Mouse (Mus musculus) midbrain, embryonic 10.5 days (tissue): ENCODE results near the gene Fcnb. TPM values are rescaled to one million over a fixed set of nuclear protein-coding genes. Genes with fewer than 3 reads are reported as not detected.
A peak's percentile ranks its signal among the peaks of the same experiment; 100 is the strongest.

Experiments used
- DNase-seq: peaks from one replicate; pipeline ENCODE4 v3.0.0-alpha.2; 2017; ENCODE audit warnings: low spot score
- H3K27ac ChIP-seq: fragments of 300-500 bp; sonication (generic); replicated peaks from 2 replicates; pipeline ENCODE4 v1.5.1; 2016; ENCODE audit warnings: mild to moderate bottlenecking
- H3K27me3 ChIP-seq: fragments of 300-500 bp; sonication (generic); 2 replicates; pipeline ENCODE4 v1.6.1; 2016; ENCODE audit warnings: low read depth, mild to moderate bottlenecking; ENCODE audit not compliant: poor library complexity, severe bottlenecking
- H3K36me3 ChIP-seq: fragments of 300-500 bp; sonication (generic); 2 replicates; pipeline ENCODE4 v1.6.1; 2016; ENCODE audit warnings: mild to moderate bottlenecking, moderate library complexity
- H3K4me1 ChIP-seq: fragments of 300-500 bp; sonication (generic); 2 replicates; pipeline ENCODE4 v1.6.1; 2016
- H3K4me3 ChIP-seq: fragments of 300-500 bp; sonication (generic); 2 replicates; pipeline ENCODE4 v1.5.1; 2016; ENCODE audit warnings: mild to moderate bottlenecking, moderate library complexity
- H3K9me3 ChIP-seq: fragments of 300-500 bp; sonication (generic); replicated peaks from 2 replicates; pipeline ENCODE4 v1.6.1; 2016; ENCODE audit warnings: mild to moderate bottlenecking
- WGBS: fragments of 180-500 bp; shearing (Covaris S2); methylation state at CpG from one replicate; pipeline ENCODE4 v1.1.7; 2016; 5-methylcytosine and 5-hydroxymethylcytosine counted together
- polyA plus RNA-seq: library from polyadenylated mRNA; unstranded; fragments of >200 nt; fragmentation: Nextera tagmentation; extraction: Ambion mirVana; gene quantifications from 2 replicates; pipeline ENCODE4 v1.2.1, GENCODE M21; 2016

Gene Fcnb
- polyA plus RNA-seq, 1 experiment from 2014 or later: not detected

DNA sequence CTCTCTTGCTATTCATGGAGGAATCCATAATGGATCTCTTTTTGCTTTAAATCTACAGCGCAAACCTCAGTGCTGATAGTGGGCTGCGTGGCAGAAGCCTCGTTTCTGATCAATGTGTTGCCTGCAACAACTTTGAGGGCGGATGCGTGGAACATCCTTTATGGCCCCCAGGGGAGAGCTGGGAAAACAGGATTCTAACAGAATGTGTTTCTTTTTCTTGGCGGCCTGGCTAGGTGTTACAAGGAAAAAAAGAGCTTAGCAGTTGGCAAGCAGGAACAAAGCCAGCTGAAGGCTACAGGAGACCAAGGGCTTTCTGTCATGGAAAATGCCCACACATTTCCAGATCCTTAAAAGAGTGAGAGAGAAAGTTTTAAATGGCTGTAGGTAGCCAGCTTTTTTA is 17.5 kb downstream of the Fcnb start:
- no peak for DNase-seq
- Histone ChIP-seq H3K4me3 (no peak overlapping the region), H3K27me3 (no peaks in the 10 kb centered on the region), H3K36me3 (no peaks in the 10 kb centered on the region), H3K4me1 (peaks cover 8% of the 10 kb centered on the region; the same call in 1 of the 2 replicates), H3K9me3 (no peaks in the 10 kb centered on the region), H3K27ac (0 out of 2 replicates have a peak overlapping the region, but pooled peaks have one; percentile 55)
- 77% methylated on average over 6 of the region's 6 CpGs for WGBS

DNA sequence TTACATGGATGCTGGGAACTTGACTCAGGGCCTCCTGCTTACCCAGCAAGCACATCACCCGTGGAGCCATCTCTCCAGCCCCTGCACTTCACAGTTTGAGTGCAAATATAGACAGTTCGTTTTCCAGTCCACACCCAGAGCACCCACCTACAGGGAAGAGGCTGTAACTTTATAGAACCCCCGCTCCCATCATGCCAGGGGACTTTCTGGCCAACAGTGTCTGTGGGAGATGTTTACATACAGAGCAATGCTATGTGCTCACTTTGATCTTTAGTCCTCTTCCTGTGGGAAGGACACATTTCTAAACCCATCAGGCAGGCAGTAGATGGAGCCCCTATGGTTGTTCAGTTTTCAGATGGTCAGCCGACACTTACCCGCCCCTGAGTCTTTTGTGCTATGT is 18.0 kb downstream of the Fcnb start:
- Histone ChIP-seq H3K27me3 (no peaks in the 10 kb centered on the region), H3K4me3 (no peak overlapping the region), H3K9me3 (no peaks in the 10 kb centered on the region), H3K4me1 (peaks cover 8% of the 10 kb centered on the region; the same call in 1 of the 2 replicates), H3K27ac (peak overlapping the region; percentile 55; the same call in 1 of the 2 replicates), H3K36me3 (no peaks in the 10 kb centered on the region)
- WGBS: 68% methylated on average over 5 of the region's 5 CpGs
- no peak for DNase-seq

DNA sequence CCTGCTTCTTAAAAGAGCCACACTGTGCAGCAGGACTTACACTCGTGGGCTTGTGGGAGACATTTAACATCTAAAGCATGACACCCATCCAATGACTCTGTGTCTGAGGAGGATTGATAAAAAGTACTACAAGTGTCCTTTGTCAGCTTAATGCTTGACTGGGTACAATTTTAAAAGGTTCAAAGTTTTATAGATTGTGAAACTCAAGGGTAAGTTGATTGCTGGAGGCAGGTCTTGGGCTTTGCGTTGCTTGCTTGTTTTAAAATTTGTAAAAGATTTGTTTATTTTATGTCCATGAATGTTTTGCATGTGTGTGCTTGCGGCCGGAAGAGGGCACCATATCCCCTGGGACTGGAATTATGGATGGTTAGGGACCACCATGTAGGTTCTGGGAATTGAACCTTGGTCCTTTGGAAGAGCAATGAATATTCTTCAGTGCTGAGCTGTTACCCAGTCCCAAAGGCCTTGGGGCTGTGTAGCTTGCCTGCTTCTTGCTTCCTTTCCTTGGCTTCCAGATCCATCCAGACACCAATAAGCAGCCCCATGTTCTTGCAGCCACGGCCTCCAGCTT is 19.5 kb downstream of the Fcnb start:
- DNase-seq: no peak
- WGBS: 89% methylated on average over 5 of the region's 5 CpGs
- no peak overlapping the region for H3K4me3 ChIP-seq
- no peak overlapping the region for H3K27ac ChIP-seq
- H3K36me3 ChIP-seq: no peaks in the 10 kb centered on the region
- H3K27me3 ChIP-seq: no peaks in the 10 kb centered on the region
- H3K4me1 ChIP-seq: peaks cover 8% of the 10 kb centered on the region; the same call in 1 of the 2 replicates
- H3K9me3 ChIP-seq: no peaks in the 10 kb centered on the region

DNA sequence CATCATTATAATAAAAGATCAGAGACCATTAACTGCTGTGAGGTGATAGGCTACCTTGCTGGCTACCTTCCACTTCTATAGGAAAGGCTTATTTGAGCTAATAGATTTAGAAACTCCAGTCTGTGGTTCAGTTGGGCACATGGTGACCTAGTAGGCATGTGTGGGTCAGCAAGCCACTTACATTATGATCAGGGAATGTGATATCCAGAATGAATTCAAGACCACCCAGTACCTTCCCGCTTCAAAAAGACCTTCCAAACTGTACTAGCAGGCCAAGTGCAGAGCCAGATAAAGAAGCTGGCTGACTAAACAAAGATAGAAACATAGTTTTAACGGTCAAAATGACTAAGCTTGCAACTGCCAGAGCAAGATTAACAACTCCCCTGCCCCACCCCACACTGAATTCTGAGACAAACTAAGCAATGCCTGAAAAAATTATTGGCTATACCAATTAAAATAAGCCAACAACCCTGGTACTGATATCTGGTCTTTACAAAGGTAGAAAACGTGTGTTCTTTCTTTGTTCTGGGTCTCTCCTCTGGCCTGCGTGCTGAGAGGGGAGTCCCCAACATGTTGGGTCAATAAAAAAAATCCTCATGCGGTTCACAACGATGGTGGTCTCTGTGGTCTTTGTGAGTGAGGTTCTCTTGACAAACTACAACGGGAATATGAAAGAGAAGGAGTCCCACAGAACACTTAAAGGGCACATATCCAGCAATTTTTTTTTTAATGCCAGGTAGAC is 20.2 kb downstream of the Fcnb start:
- WGBS: 84% methylated on average over 7 of the region's 7 CpGs

DNA sequence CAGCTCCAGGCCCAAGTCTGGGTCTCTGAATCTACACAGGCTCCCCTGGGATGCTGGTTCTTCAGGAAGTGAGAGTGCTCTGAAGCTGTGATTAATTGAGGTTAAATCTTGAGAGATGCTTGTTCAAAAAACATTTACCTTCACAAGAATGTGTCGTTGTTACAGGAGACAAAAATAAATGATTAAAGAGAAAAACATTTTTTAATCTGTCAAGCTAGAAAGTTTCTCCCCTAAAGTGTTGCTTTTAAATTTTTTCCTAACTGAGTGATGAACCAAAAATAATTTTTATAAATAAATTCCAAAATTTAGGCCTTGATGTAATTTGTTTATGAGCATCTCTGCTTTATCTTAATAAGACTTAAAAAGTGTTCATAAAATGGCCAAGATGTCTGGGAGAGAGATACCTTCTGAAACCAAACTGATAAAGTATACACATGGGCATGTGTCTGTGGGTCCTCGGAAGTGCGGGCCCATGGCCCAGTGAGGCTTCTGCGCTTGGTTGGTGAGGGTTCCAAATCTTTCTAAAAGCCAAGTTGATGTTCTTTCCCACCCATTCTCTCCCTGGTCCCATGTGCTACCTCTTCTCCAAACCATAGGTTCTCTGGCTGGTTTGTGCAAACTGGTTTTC is 20.9 kb downstream of the Fcnb start:
- Histone ChIP-seq H3K27ac (0 out of 2 replicates have a peak overlapping the region, but pooled peaks have one; percentile 55), H3K36me3 (no peaks in the 10 kb centered on the region), H3K4me3 (no peak overlapping the region), H3K9me3 (no peaks in the 10 kb centered on the region), H3K27me3 (no peaks in the 10 kb centered on the region), H3K4me1 (peaks cover 8% of the 10 kb centered on the region; the same call in 1 of the 2 replicates)
- no peak for DNase-seq
- 88% methylated on average over 4 of the region's 4 CpGs for WGBS

More for the DNA sequence above, 20.2 kb downstream of the Fcnb start:
- no peak overlapping the region for H3K27ac ChIP-seq
- H3K36me3 ChIP-seq: no peaks in the 10 kb centered on the region
- no peak overlapping the region for H3K4me3 ChIP-seq
- H3K4me1 ChIP-seq: peaks cover 8% of the 10 kb centered on the region; the same call in 1 of the 2 replicates
- no peak for DNase-seq
- H3K27me3 ChIP-seq: no peaks in the 10 kb centered on the region
- no peaks in the 10 kb centered on the region for H3K9me3 ChIP-seq

DNA sequence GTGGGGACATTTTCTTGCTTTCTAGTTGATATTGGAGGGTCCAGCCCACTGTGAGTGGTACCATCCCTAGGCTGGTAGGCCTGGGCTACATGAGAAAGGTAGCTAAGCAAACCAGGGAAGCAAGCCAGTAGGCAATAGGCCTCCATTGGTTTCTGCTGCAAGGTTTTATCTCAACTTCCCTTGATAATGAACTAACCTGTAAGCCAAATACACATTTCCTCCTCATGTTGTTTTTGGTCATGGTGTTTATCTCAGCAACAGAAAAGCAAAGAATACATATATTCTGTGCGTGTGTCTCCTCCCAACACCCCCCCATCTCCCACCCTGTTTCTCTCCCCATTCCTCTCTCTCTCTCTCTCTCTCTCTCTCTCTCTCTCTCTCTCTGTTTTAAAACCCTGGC is 24.8 kb downstream of the Fcnb start:
- no peaks in the 10 kb centered on the region for H3K27me3 ChIP-seq
- H3K9me3 ChIP-seq: no peaks in the 10 kb centered on the region
- 95% methylated on average over 1 of the region's 1 CpGs for WGBS
- no peak overlapping the region for H3K27ac ChIP-seq
- H3K4me1 ChIP-seq: no peaks in the 10 kb centered on the region
- no peak for DNase-seq
- H3K36me3 ChIP-seq: no peaks in the 10 kb centered on the region
- H3K4me3 ChIP-seq: no peak overlapping the region

DNA sequence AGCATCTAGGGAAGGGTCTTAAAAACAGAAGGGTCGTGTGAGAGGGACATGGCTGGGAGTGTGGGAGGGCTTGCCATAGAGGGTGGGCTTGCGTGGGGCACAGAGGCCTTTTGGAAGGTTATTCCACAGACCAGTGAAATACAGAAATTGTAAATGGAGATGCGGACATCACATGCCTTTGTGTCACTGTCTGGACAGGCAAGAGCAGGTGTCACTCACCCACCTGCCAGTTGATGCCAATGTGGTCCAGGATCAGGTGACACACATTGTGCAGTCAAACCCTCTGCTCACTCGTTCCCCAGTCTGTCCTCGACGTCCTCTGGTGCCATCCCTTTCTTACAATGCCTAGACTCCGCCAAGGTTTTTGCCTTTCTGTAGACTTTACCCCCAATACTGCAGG is 37.6 kb downstream of the Fcnb start:
- Histone ChIP-seq H3K4me1 (no peaks in the 10 kb centered on the region), H3K27me3 (no peaks in the 10 kb centered on the region), H3K4me3 (no peak overlapping the region), H3K9me3 (no peaks in the 10 kb centered on the region), H3K27ac (no peak overlapping the region), H3K36me3 (no peaks in the 10 kb centered on the region)
- DNase-seq: no peak
- 82% methylated on average over 7 of the region's 7 CpGs for WGBS

DNA sequence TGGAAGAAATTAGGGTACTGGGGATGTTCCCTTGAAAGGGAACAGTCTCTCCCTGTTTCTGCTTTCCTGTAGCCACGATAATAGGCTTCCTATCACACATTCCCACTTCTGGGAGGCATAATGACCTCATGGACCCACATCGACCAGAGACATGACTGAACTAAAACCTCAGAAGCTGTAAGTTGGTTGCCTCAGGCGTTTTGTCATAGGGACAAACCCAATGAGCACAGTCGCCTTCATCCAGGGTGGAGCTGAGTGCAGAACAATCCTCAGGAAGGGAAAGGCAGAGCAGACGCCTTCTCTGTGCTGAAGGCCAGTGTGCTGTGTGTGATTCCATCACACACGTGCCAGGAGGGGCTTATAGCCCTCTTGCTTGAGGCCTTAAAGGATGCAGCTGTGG is 38.4 kb downstream of the Fcnb start:
- no peaks in the 10 kb centered on the region for H3K9me3 ChIP-seq
- H3K4me3 ChIP-seq: no peak overlapping the region
- H3K27ac ChIP-seq: no peak overlapping the region
- no peaks in the 10 kb centered on the region for H3K36me3 ChIP-seq
- H3K27me3 ChIP-seq: no peaks in the 10 kb centered on the region
- H3K4me1 ChIP-seq: no peaks in the 10 kb centered on the region
- DNase-seq: no peak
- 79% methylated on average over 6 of the region's 6 CpGs for WGBS

DNA sequence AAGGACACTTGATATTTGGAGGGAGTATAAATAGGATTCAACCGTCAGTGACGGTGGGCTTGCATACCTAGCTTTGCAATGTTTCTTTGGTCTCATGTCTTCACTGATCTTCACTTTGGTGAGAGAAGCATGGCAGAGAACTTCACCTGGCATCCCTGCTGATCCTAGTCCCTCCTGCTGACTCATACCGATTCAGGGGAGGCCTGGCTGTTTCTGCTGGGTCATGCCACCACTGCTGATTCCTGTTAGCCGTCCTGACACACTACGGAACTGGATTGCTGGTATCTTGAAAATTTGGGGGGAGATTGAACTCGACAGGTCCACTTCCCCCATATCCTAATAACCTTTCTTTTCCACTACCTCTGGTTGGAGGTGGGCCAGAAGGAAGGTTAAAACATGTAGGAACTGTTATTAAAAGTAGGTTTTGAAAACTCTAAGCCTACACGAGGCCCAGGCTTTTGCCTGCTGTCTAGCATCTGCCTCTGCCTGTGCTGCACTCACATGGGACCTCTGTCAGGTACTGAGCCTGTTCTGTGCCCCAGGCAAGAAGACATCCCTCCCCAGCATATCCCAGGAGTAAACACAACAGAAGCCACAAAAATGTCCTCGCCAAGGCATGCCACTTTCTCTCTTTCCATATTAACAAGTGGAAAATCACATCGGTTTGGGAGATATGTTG is 39.6 kb downstream of the Fcnb start:
- no peak for DNase-seq
- Histone ChIP-seq H3K27ac (no peak overlapping the region), H3K4me1 (no peaks in the 10 kb centered on the region), H3K27me3 (no peaks in the 10 kb centered on the region), H3K9me3 (no peaks in the 10 kb centered on the region), H3K4me3 (no peak overlapping the region), H3K36me3 (no peaks in the 10 kb centered on the region)
- WGBS: 89% methylated on average over 9 of the region's 9 CpGs

DNA sequence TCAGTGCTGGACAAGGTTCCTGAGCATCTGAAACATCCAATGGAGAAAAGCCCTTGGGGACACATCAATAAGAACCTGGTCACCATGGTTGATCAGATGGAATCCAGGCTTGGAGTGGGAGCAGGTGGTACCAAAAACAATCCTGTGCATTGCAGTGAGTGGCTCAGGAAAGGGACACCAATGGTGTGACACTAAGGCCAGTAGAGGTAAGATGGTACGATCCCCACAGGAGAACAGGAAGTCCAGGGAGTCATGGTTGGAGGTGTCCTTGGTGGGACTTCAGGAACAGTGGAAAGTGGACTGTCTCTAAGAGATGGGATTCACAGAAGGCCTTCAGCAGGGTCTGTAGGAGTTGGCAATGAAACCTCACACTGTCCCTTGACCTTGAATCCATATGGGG is 44.2 kb downstream of the Fcnb start:
- Histone ChIP-seq H3K4me1 (no peaks in the 10 kb centered on the region), H3K27me3 (no peaks in the 10 kb centered on the region), H3K36me3 (peaks cover 10% of the 10 kb centered on the region), H3K27ac (no peak overlapping the region), H3K4me3 (no peak overlapping the region), H3K9me3 (no peaks in the 10 kb centered on the region)
- DNase-seq: no peak
- 95% methylated on average over 1 of the region's 1 CpGs for WGBS

DNA sequence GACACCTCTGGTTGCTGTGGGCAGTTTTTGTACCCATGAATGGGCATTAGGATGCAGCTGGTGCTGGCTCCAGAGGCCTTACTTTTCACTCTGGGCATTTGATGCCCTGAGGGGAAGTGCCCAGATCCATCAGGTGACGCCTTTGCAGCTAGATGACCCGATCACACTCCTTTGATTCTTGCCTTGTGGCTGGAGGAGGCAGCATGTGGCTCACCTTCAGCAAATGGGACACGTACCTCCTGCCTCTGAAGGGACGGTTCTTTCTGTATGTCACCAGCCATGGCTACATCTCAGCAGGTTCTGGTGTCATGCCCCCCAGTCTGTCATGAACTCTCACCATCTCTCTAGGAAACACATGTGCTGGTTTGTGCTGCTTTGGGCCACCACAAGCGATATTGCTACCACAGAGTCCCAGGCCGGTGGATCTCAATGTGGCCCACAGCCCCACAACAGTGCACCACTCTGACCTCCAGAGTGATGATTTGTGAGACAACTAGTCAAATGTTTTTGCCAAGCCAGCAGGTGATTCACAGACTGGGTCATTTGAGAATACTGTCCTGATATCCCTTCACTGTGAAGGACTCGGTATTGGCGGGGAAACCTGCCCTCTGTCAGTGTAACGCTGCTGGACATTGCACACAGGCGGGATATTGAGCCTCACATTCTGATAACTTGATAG is 44.9 kb downstream of the Fcnb start:
- Histone ChIP-seq H3K9me3 (no peaks in the 10 kb centered on the region), H3K27me3 (no peaks in the 10 kb centered on the region), H3K4me1 (no peaks in the 10 kb centered on the region), H3K36me3 (peaks cover 10% of the 10 kb centered on the region), H3K4me3 (no peak overlapping the region), H3K27ac (no peak overlapping the region)
- DNase-seq: no peak
- WGBS: 94% methylated on average over 10 of the region's 10 CpGs

DNA sequence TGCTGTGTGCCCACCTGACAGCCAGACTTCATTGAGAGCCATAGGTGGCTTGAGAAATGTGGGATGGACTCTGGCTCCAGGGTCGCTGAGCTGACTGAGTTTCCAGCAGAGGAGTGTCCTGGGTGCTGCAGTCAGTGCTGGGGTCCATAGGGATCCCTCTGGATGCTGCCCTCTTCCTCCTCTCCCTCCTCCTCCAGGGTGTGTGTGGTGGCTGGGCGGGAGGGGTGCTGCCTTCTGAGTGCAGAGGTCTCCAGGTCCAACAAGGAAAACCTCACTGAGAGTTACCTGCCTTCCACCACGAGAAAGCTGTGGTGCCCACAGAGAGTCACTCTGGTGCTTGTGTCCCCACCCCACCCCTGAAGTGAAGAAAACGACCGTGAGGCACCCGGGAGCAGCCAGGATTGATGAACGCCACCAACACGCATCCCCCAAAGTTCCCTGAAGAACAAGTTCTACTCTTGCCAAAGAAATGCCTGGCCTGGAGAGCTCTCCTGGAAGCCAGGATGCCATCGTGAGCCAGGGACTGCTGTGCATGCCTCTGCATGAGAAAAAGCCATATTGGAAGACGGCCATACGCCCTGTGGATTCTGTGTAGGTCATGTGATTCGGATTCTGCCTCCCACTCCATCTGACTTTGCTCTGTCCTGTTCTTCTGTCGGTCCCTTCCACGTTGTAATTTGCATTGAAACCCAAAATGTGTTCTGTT is 46.1 kb downstream of the Fcnb start:
- no peak for DNase-seq
- H3K36me3 ChIP-seq: peaks cover 10% of the 10 kb centered on the region
- H3K27ac ChIP-seq: no peak overlapping the region
- no peak overlapping the region for H3K4me3 ChIP-seq
- H3K27me3 ChIP-seq: no peaks in the 10 kb centered on the region
- H3K4me1 ChIP-seq: no peaks in the 10 kb centered on the region
- H3K9me3 ChIP-seq: no peaks in the 10 kb centered on the region
- WGBS: 87% methylated on average over 14 of the region's 14 CpGs
